Comparison of ENCODE assay signal across 16 mouse cellular contexts in genomic region chr9:56881539-56882082, GRCm38 (mm10). TPM values are rescaled to one million over a fixed set of nuclear protein-coding genes. Genes with fewer than 3 reads are reported as not detected.
A peak's percentile ranks its signal among the peaks of the same experiment; 100 is the strongest.
DNase-seq lines count a peak whose midpoint lies in the region; ATAC-seq and TF ChIP-seq lines count a peak whose summit lies in the region.
"Had no signal": no experiment of that assay in that cellular context is flagged by ENCODE, and none has a peak within 500 bp of the region (broad histone marks: within the 10 kb centered on the region; RNA-seq: fewer than 3 reads in every experiment).

No protein-coding gene starts in this region.

- no peaks in the 10 kb centered on the region for H3K27me3 ChIP-seq in kidney, embryonic 16.5 days (ENCODE audit: insufficient read depth, low read length)
- peaks cover 4% of the 10 kb centered on the region; the same call in 1 of the 2 replicates for H3K27me3 ChIP-seq in limb, embryonic 10.5 days (ENCODE audit: low read depth, poor library complexity, severe bottlenecking)

- no peak for DNase-seq in gastrocnemius, adult 2 months
- DNase-seq in gastrocnemius, postnatal 10 days, result no peak
- DNase-seq in kidney, adult 18-20 months, result no peak
- peak; percentile 85 for DNase-seq in brain, adult 2 months (ENCODE audit: low read depth, low spot score)
- DNase-seq in limb, embryonic 10.5 days (ENCODE audit: low spot score), result no peak
- DNase-seq in adrenal gland, postnatal 36 days, result no peak
- DNase-seq in left cerebral cortex, postnatal 36 days (ENCODE audit: low spot score in 2 of 2), result no peak
- DNase-seq: adrenal gland, adult 8-10 months; cerebellum, adult 9-11 months; kidney, postnatal 25 days; spleen, adult 18-20 months; thymus, postnatal 4 days had no signal

- 70% methylated on average over 3 of the region's 3 CpGs for WGBS in kidney, embryonic 16.5 days
- 83% methylated on average over 3 of the region's 3 CpGs for WGBS in limb, embryonic 10.5 days

- no peak for ATAC-seq in kidney, embryonic 16.5 days (ENCODE audit: low FRiP score, low TSS enrichment)

- H3K27ac ChIP-seq in gastrocnemius, adult 2 months, result peak overlapping the region; percentile 74
- peak overlapping the region; percentile 5; the same call in 1 of the 2 replicates for H3K27ac ChIP-seq in kidney, embryonic 16.5 days (ENCODE audit: low read length)
- H3K27ac ChIP-seq in limb, embryonic 10.5 days, result peak overlapping the region; percentile 83; the same call in 1 of the 2 replicates

- no peak for TF ChIP-seq CTCF in gastrocnemius, adult 2 months (IDR thresholded peaks at IDR 0.05)

- H3K9ac ChIP-seq in kidney, embryonic 16.5 days (replicated peaks; ENCODE audit: low read length), result no peak overlapping the region

- intact Hi-C loops in gastrocnemius, adult 2 months (cut with DNase I), result no loop called here
- intact Hi-C loops in left cerebral cortex, postnatal 36 days (cut with DNase I), result no loop called here

- H3K4me1 ChIP-seq in kidney, embryonic 16.5 days (ENCODE audit: insufficient read depth, low read length), result peaks cover 34% of the 10 kb centered on the region
- H3K4me1 ChIP-seq in limb, embryonic 10.5 days, result peaks cover 39% of the 10 kb centered on the region

- H3K4me2 ChIP-seq in kidney, embryonic 16.5 days (replicated peaks; ENCODE audit: low read depth, low read length), result no peak overlapping the region

- H3K36me3 ChIP-seq in kidney, embryonic 16.5 days (ENCODE audit: insufficient read depth, low read length), result peaks cover 8% of the 10 kb centered on the region; the same call in 1 of the 2 replicates
- peaks cover 9% of the 10 kb centered on the region; the same call in 1 of the 2 replicates for H3K36me3 ChIP-seq in limb, embryonic 10.5 days

- H3K9me3 ChIP-seq in kidney, embryonic 16.5 days (ENCODE audit: low read length), result no peaks in the 10 kb centered on the region
- H3K9me3 ChIP-seq in limb, embryonic 10.5 days (replicated peaks), result no peaks in the 10 kb centered on the region

- no peak overlapping the region for H3K4me3 ChIP-seq in gastrocnemius, adult 2 months
- H3K4me3 ChIP-seq in kidney, embryonic 16.5 days (ENCODE audit: low read length), result no peak overlapping the region
- no peak overlapping the region for H3K4me3 ChIP-seq in limb, embryonic 10.5 days
- H3K4me3 ChIP-seq: erythroblast, embryonic 14.5 days had no signal

RNA-seq across cellular contexts. Expression of gene Cspg4, which starts 16.8 kb away (rescaled TPM):
- 1 to 10 TPM; 5.7 to 6.0 TPM for total RNA-seq in gastrocnemius, adult 2 months (2021)
- total RNA-seq in gastrocnemius, postnatal 10 days (2021), result 10 to 100 TPM; 22.0 to 31.7 TPM
- polyA plus RNA-seq in kidney, embryonic 16.5 days (2015; fragmentation: Nextera tagmentation; extraction: Ambion mirVana), result 30.5 and 32.6 TPM in 2 replicates
- 2.1 and 5.0 TPM in 2 replicates for polyA plus RNA-seq in limb, embryonic 10.5 days (2016; fragmentation: Nextera tagmentation; extraction: Ambion mirVana)
- total RNA-seq in adrenal gland, postnatal 36 days (2021), result 10 to 100 TPM in 1 of 2 experiments, 1 to 10 TPM in 1; 9.7 to 12.0 TPM
- 10 to 100 TPM; 15.0 to 19.6 TPM for total RNA-seq in left cerebral cortex, postnatal 36 days (2021)
- total RNA-seq: megakaryocyte-erythroid progenitor cell, adult 5-6 weeks had no signal
- polyA plus RNA-seq: erythroblast, embryonic 14.5 days had no signal

RNA-seq across cellular contexts. Expression of gene Odf3l1, which starts 17.1 kb away (rescaled TPM):
- total RNA-seq in gastrocnemius, adult 2 months (2021), result under 1 TPM in 1 of 2 experiments, not detected in 1; 0.22 TPM
- under 1 TPM; 0.72 to 0.82 TPM for total RNA-seq in gastrocnemius, postnatal 10 days (2021)
- 0.26 and 0.32 TPM in 2 replicates for polyA plus RNA-seq in kidney, embryonic 16.5 days (2015; fragmentation: Nextera tagmentation; extraction: Ambion mirVana)
- 0.35 TPM in 1 of 2 replicates, not detected in the other for polyA plus RNA-seq in limb, embryonic 10.5 days (2016; fragmentation: Nextera tagmentation; extraction: Ambion mirVana)
- 1 to 10 TPM in 1 of 2 experiments, under 1 TPM in 1; 0.63 to 1.7 TPM for total RNA-seq in adrenal gland, postnatal 36 days (2021)
- not detected for total RNA-seq in left cerebral cortex, postnatal 36 days (2021)
- total RNA-seq: liver, adult 2 months; megakaryocyte-erythroid progenitor cell, adult 5-6 weeks had no signal
- polyA plus RNA-seq: erythroblast, embryonic 14.5 days had no signal

RNA-seq across cellular contexts. Expression of gene Snx33, which starts 46.6 kb away (rescaled TPM):
- total RNA-seq in gastrocnemius, adult 2 months (2021), result 1 to 10 TPM; 4.3 to 4.7 TPM
- total RNA-seq in gastrocnemius, postnatal 10 days (2021), result 1 to 10 TPM; 7.0 to 9.3 TPM
- 11.9 and 12.3 TPM in 2 replicates for polyA plus RNA-seq in kidney, embryonic 16.5 days (2015; fragmentation: Nextera tagmentation; extraction: Ambion mirVana)
- polyA plus RNA-seq in limb, embryonic 10.5 days (2016; fragmentation: Nextera tagmentation; extraction: Ambion mirVana), result 9.3 and 11.6 TPM in 2 replicates
- 10 to 100 TPM; 24.2 to 27.9 TPM for total RNA-seq in adrenal gland, postnatal 36 days (2021)
- total RNA-seq in left cerebral cortex, postnatal 36 days (2021), result 1 to 10 TPM; 6.9 to 7.9 TPM
- polyA plus RNA-seq: erythroblast, embryonic 14.5 days had no signal

RNA-seq across cellular contexts. Expression of gene Imp3, which starts 55.7 kb away (rescaled TPM):
- total RNA-seq in gastrocnemius, adult 2 months (2021), result 10 to 100 TPM; 49.1 to 51.4 TPM
- 10 to 100 TPM; 43.0 to 46.6 TPM for total RNA-seq in gastrocnemius, postnatal 10 days (2021)
- 89.7 and 92.6 TPM in 2 replicates for polyA plus RNA-seq in kidney, embryonic 16.5 days (2015; fragmentation: Nextera tagmentation; extraction: Ambion mirVana)
- polyA plus RNA-seq in limb, embryonic 10.5 days (2016; fragmentation: Nextera tagmentation; extraction: Ambion mirVana), result 70.5 and 77.9 TPM in 2 replicates
- 100 to 1,000 TPM in 1 of 2 experiments, 10 to 100 TPM in 1; 89.4 to 106 TPM for total RNA-seq in adrenal gland, postnatal 36 days (2021)
- total RNA-seq in left cerebral cortex, postnatal 36 days (2021), result 10 to 100 TPM; 50.2 to 50.4 TPM

Comparison
In these comparisons a context has a peak if more than half of its experiments do, and no peak if none do; other contexts are left out.
1. H3K27ac ChIP-seq: peak in every context shown above with its lines; median percentile 83 in limb, embryonic 10.5 days; 74 in gastrocnemius, adult 2 months; 5 in kidney, embryonic 16.5 days.